Mouse (Mus musculus) E14TG2a.4 (cell line): ENCODE data around the gene Gmds.

Source experiments
- CTCF ChIP-seq: conservative IDR thresholded peaks from 2 replicates; pipeline ENCODE4 v1.5.1; 2014; ENCODE audit warnings: low read length
- POU5F1 ChIP-seq: IDR thresholded peaks from 2 replicates; pipeline ENCODE4 v1.6.1; 2014; ENCODE audit warnings: low read length, borderline replicate concordance

DNA sequence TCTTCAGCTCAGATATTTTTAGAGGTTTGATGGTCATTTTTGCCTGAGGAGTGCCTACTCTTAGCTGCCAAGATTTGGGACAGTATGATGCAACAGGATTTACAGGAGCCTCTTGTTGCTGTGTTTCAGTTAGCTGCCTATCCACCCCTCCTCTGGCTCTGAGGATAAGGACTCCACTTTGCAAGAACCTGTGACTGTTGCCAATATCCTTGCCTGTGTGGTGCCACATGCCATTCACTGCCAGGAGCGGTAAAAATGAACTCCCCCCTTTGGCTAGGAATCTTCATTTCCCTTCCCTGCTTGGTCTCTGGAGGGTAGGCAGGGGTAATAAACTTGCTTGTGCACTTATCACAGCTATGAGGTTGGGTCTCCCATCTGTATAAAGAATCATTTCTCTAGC lies 31.6 kb upstream of the Gmds start:
- TF ChIP-seq CTCF (no peak), POU5F1 (no peak)
